Comparison of ENCODE assay signal across 8 mouse cellular contexts in the genomic region with DNA sequence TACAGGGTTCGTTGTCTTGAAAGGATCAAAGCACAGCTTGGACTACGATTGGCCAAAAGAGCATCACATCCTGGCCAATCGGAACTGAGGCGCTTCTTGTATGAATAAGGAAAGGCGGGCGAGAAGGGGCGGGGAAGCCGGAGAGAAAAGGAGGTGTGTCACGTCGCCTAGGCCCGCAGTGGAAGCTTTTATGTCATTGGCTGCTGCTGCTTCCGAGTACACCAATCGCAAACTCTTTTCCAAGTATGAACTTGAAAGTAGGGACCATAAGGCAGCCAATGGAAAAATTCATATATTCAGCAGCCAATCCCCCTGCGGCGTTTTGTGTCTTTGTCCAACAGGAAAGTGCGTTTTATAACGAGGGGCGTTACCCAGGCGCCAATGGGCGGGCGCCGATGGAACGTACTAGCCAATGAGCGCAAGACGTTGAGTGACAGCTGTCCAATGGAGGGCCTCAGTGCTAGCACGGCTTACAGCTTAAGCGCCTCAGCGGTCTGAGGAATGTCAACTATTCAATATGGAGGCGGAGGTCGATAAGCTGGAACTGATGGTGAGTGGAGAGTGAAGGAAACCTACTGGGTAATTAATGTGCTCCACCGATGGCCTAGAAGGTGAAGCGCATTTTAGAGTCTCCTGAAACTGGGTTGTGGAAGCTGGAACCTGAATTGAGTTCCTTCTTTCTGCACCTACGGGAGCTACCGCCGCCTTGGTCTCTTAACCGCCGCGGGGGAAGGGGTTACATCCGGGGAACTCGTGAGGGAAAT. TPM values are rescaled to one million over a fixed set of nuclear protein-coding genes. Genes with fewer than 3 reads are reported as not detected.
DNase-seq lines count a peak whose midpoint lies in the region; ATAC-seq lines count a peak whose summit lies in the region.

TSS of gene Ska2 (plus strand) at position 480 of the 764 bp plus-strand sequence.

- DNase-seq in B cell, adult 2 months: peak; percentile 95 to 97
- peak; percentile 100 for DNase-seq in brain, adult 2 months (ENCODE audit: low read depth, low spot score)
- DNase-seq in heart, embryonic 10.5 days (ENCODE audit: low spot score): peak; percentile 100
- DNase-seq in liver: peak; percentile 97
- peak; percentile 95 to 96 for DNase-seq in spleen, postnatal 4 days (ENCODE audit: low spot score in 2 of 2)

- ATAC-seq in erythroblast, adult 5-6 weeks (replicated peaks; ENCODE audit: low FRiP score, poor library complexity, severe bottlenecking): peak; percentile 94
- ATAC-seq in kidney, embryonic 15.5 days (replicated peaks; ENCODE audit: low FRiP score): peak; percentile 99
- ATAC-seq in monocyte, adult 5-6 weeks (replicated peaks; ENCODE audit: insufficient number of reproducible peaks, low FRiP score, low TSS enrichment, poor library complexity, severe bottlenecking): peak; percentile 97

- H3K4me3 ChIP-seq in heart, embryonic 10.5 days: peak within 1 kb of the TSS; percentile 84
- H3K4me3 ChIP-seq in kidney, embryonic 15.5 days (replicated peaks): peak within 1 kb of the TSS; percentile 88

- peaks cover 9% of the 10 kb centered on the region; the same call in 1 of the 2 replicates for H3K4me1 ChIP-seq in heart, embryonic 10.5 days
- peaks cover 29% of the 10 kb centered on the region for H3K4me1 ChIP-seq in kidney, embryonic 15.5 days

- H3K27me3 ChIP-seq in heart, embryonic 10.5 days (ENCODE audit: insufficient read depth, poor library complexity, severe bottlenecking): no peaks in the 10 kb centered on the region
- H3K27me3 ChIP-seq in kidney, embryonic 15.5 days: no peaks in the 10 kb centered on the region

- peak within 1 kb of the TSS; percentile 98 for H3K27ac ChIP-seq in heart, embryonic 10.5 days
- peak within 1 kb of the TSS; percentile 96 for H3K27ac ChIP-seq in kidney, embryonic 15.5 days

- under 1% methylated on average over 40 of the region's 40 CpGs for WGBS in heart, embryonic 10.5 days
- WGBS in kidney, embryonic 15.5 days: under 1% methylated on average over 40 of the region's 40 CpGs

- H3K9me3 ChIP-seq in heart, embryonic 10.5 days: no peaks in the 10 kb centered on the region
- H3K9me3 ChIP-seq in kidney, embryonic 15.5 days (replicated peaks): no peaks in the 10 kb centered on the region

- H3K4me2 ChIP-seq in kidney, embryonic 15.5 days: peak within 1 kb of the TSS; percentile 62

- peaks cover 44% of the 10 kb centered on the region for H3K36me3 ChIP-seq in heart, embryonic 10.5 days
- H3K36me3 ChIP-seq in kidney, embryonic 15.5 days: peaks cover 40% of the 10 kb centered on the region

- H3K9ac ChIP-seq in kidney, embryonic 15.5 days: peak within 1 kb of the TSS; percentile 95

RNA-seq across cellular contexts. Expression of gene Ska2, which starts in this region (rescaled TPM):
- total RNA-seq in erythroblast, adult 5-6 weeks (2015; ENCODE audit: low replicate concordance): 24.5 and 36.1 TPM in 2 replicates
- total RNA-seq in erythroblast, adult 5-6 weeks (2017; ENCODE audit: low replicate concordance): 14.1 and 19.8 TPM in 2 replicates
- 68.3 and 75.2 TPM in 2 replicates for polyA plus RNA-seq in heart, embryonic 10.5 days (2016; fragmentation: Nextera tagmentation; extraction: Ambion mirVana)
- 61.0 and 66.0 TPM in 2 replicates for polyA plus RNA-seq in kidney, embryonic 15.5 days (2015; fragmentation: Nextera tagmentation; extraction: Ambion mirVana)
- 6.1 to 9.4 TPM (median 6.7 TPM) in 3 replicates for total RNA-seq in monocyte, adult 5-6 weeks (2017)

Comparison
In these comparisons a context has a peak if more than half of its experiments do, and no peak if none do; other contexts are left out.
1. Peak in every context shown above with its lines: DNase-seq, ATAC-seq, H3K4me3 ChIP-seq and H3K27ac ChIP-seq.